Mouse (Mus musculus): Measurements from ENCODE around the gene Lipk. TPM values are rescaled to one million over a fixed set of nuclear protein-coding genes. Genes with fewer than 3 reads are reported as not detected.

Lipk gene
- polyA plus RNA-seq, 1 experiment from 2014 or later: not detected

- WGBS: 75% methylated on average over 3 of the region's 3 CpGs
- no peak overlapping the region for H3K9ac ChIP-seq (replicated peaks; ENCODE audit: low read depth, low read length)
Measured at GRCm38 (mm10) chr19:34051502-34051901, 43.4 kb downstream of the Lipk start.

GRCm38 (mm10) chr19:34063547-34063946 is 55.5 kb downstream of the Lipk start:
- no peaks in the 10 kb centered on the region for H3K27me3 ChIP-seq (replicated peaks; ENCODE audit: control insufficient read depth, insufficient read depth, low read length)
- no peaks in the 10 kb centered on the region for H3K4me1 ChIP-seq (replicated peaks; ENCODE audit: control insufficient read depth, insufficient read depth, low read length)
- H3K27ac ChIP-seq (ENCODE audit: low read length): no peak overlapping the region
- H3K9ac ChIP-seq (replicated peaks; ENCODE audit: low read depth, low read length): no peak overlapping the region
- H3K4me3 ChIP-seq (replicated peaks; ENCODE audit: low read length): no peak overlapping the region
- no peaks in the 10 kb centered on the region for H3K36me3 ChIP-seq (ENCODE audit: control insufficient read depth, insufficient read depth)
- WGBS: 76% methylated on average over 1 of the region's 1 CpGs
- no peaks in the 10 kb centered on the region for H3K9me3 ChIP-seq (ENCODE audit: control insufficient read depth, low read length)
- no peak overlapping the region for H3K4me2 ChIP-seq (ENCODE audit: low read length)
- ATAC-seq: no peak

More at GRCm38 (mm10) chr19:34051502-34051901, 43.4 kb downstream of the Lipk start:
- no peak overlapping the region for H3K4me2 ChIP-seq (ENCODE audit: low read length)
- no peak overlapping the region for H3K27ac ChIP-seq (ENCODE audit: low read length)
- no peak overlapping the region for H3K4me3 ChIP-seq (replicated peaks; ENCODE audit: low read length)
- ATAC-seq: peak; percentile 58; the same call in 1 of the 2 replicates
- H3K4me1 ChIP-seq (replicated peaks; ENCODE audit: control insufficient read depth, insufficient read depth, low read length): no peaks in the 10 kb centered on the region
- H3K36me3 ChIP-seq (ENCODE audit: control insufficient read depth, insufficient read depth): no peaks in the 10 kb centered on the region
- no peaks in the 10 kb centered on the region for H3K9me3 ChIP-seq (ENCODE audit: control insufficient read depth, low read length)
- H3K27me3 ChIP-seq (replicated peaks; ENCODE audit: control insufficient read depth, insufficient read depth, low read length): no peaks in the 10 kb centered on the region

- H3K9me3 ChIP-seq (ENCODE audit: control insufficient read depth, low read length): no peaks in the 10 kb centered on the region
- H3K9ac ChIP-seq (replicated peaks; ENCODE audit: low read depth, low read length): no peak overlapping the region
- no peak overlapping the region for H3K4me2 ChIP-seq (ENCODE audit: low read length)
- no peak overlapping the region for H3K4me3 ChIP-seq (replicated peaks; ENCODE audit: low read length)
- H3K27me3 ChIP-seq (replicated peaks; ENCODE audit: control insufficient read depth, insufficient read depth, low read length): no peaks in the 10 kb centered on the region
- 84% methylated on average over 4 of the region's 4 CpGs for WGBS
- H3K36me3 ChIP-seq (ENCODE audit: control insufficient read depth, insufficient read depth): no peaks in the 10 kb centered on the region
- H3K27ac ChIP-seq (ENCODE audit: low read length): no peak overlapping the region
- no peaks in the 10 kb centered on the region for H3K4me1 ChIP-seq (replicated peaks; ENCODE audit: control insufficient read depth, insufficient read depth, low read length)
- ATAC-seq: no peak
Measured at GRCm38 (mm10) chr19:34064059-34064458, 56.0 kb downstream of the Lipk start.

GRCm38 (mm10) chr19:34066779-34067472 is 58.8 kb downstream of the Lipk start, which contains the start of gene Lipn:
Lipn (plus strand) TSS chr19:34067358.
- Histone ChIP-seq H3K4me2 (ENCODE audit: low read length) (no peak within 1 kb of the TSS), H3K4me1 (replicated peaks; ENCODE audit: control insufficient read depth, insufficient read depth, low read length) (no peaks in the 10 kb centered on the region), H3K27ac (ENCODE audit: low read length) (no peak within 1 kb of the TSS), H3K36me3 (ENCODE audit: control insufficient read depth, insufficient read depth) (no peaks in the 10 kb centered on the region), H3K4me3 (replicated peaks; ENCODE audit: low read length) (no peak within 1 kb of the TSS), H3K9me3 (ENCODE audit: control insufficient read depth, low read length) (no peaks in the 10 kb centered on the region), H3K9ac (replicated peaks; ENCODE audit: low read depth, low read length) (no peak within 1 kb of the TSS), H3K27me3 (replicated peaks; ENCODE audit: control insufficient read depth, insufficient read depth, low read length) (no peaks in the 10 kb centered on the region)
- WGBS: 92% methylated on average over 9 of the region's 9 CpGs
- no peak for ATAC-seq

GRCm38 (mm10) chr19:34074239-34074638 is 66.1 kb downstream of the Lipk start:
- Histone ChIP-seq H3K4me3 (replicated peaks; ENCODE audit: low read length) (no peak overlapping the region), H3K27me3 (replicated peaks; ENCODE audit: control insufficient read depth, insufficient read depth, low read length) (no peaks in the 10 kb centered on the region), H3K4me1 (replicated peaks; ENCODE audit: control insufficient read depth, insufficient read depth, low read length) (no peaks in the 10 kb centered on the region), H3K9ac (replicated peaks; ENCODE audit: low read depth, low read length) (no peak overlapping the region), H3K27ac (ENCODE audit: low read length) (no peak overlapping the region), H3K4me2 (ENCODE audit: low read length) (no peak overlapping the region), H3K9me3 (ENCODE audit: control insufficient read depth, low read length) (no peaks in the 10 kb centered on the region), H3K36me3 (ENCODE audit: control insufficient read depth, insufficient read depth) (no peaks in the 10 kb centered on the region)
- no peak for ATAC-seq

GRCm38 (mm10) chr19:34078130-34078529 is 70.0 kb downstream of the Lipk start:
- 86% methylated on average over 2 of the region's 2 CpGs for WGBS
- no peaks in the 10 kb centered on the region for H3K9me3 ChIP-seq (ENCODE audit: control insufficient read depth, low read length)

GRCm38 (mm10) chr19:34089011-34089680 is 81.1 kb downstream of the Lipk start:
- Histone ChIP-seq H3K9me3 (ENCODE audit: control insufficient read depth, low read length) (no peaks in the 10 kb centered on the region), H3K4me3 (replicated peaks; ENCODE audit: low read length) (no peak overlapping the region), H3K4me2 (ENCODE audit: low read length) (no peak overlapping the region), H3K36me3 (ENCODE audit: control insufficient read depth, insufficient read depth) (no peaks in the 10 kb centered on the region), H3K9ac (replicated peaks; ENCODE audit: low read depth, low read length) (no peak overlapping the region), H3K4me1 (replicated peaks; ENCODE audit: control insufficient read depth, insufficient read depth, low read length) (no peaks in the 10 kb centered on the region), H3K27ac (ENCODE audit: low read length) (no peak overlapping the region), H3K27me3 (replicated peaks; ENCODE audit: control insufficient read depth, insufficient read depth, low read length) (no peaks in the 10 kb centered on the region)
- 77% methylated on average over 3 of the region's 3 CpGs for WGBS
- no peak for ATAC-seq

More at GRCm38 (mm10) chr19:34078130-34078529, 70.0 kb downstream of the Lipk start:
- no peaks in the 10 kb centered on the region for H3K27me3 ChIP-seq (replicated peaks; ENCODE audit: control insufficient read depth, insufficient read depth, low read length)
- H3K27ac ChIP-seq (ENCODE audit: low read length): no peak overlapping the region
- no peak overlapping the region for H3K4me3 ChIP-seq (replicated peaks; ENCODE audit: low read length)
- no peak overlapping the region for H3K4me2 ChIP-seq (ENCODE audit: low read length)
- H3K9ac ChIP-seq (replicated peaks; ENCODE audit: low read depth, low read length): no peak overlapping the region
- no peak for ATAC-seq
- no peaks in the 10 kb centered on the region for H3K36me3 ChIP-seq (ENCODE audit: control insufficient read depth, insufficient read depth)
- no peaks in the 10 kb centered on the region for H3K4me1 ChIP-seq (replicated peaks; ENCODE audit: control insufficient read depth, insufficient read depth, low read length)

- no peak overlapping the region for H3K4me2 ChIP-seq (ENCODE audit: low read length)
- 82% methylated on average over 5 of the region's 5 CpGs for WGBS
- H3K9me3 ChIP-seq (ENCODE audit: control insufficient read depth, low read length): no peaks in the 10 kb centered on the region
- ATAC-seq: no peak
- no peak overlapping the region for H3K4me3 ChIP-seq (replicated peaks; ENCODE audit: low read length)
- H3K27ac ChIP-seq (ENCODE audit: low read length): no peak overlapping the region
- no peaks in the 10 kb centered on the region for H3K4me1 ChIP-seq (replicated peaks; ENCODE audit: control insufficient read depth, insufficient read depth, low read length)
- no peak overlapping the region for H3K9ac ChIP-seq (replicated peaks; ENCODE audit: low read depth, low read length)
- no peaks in the 10 kb centered on the region for H3K36me3 ChIP-seq (ENCODE audit: control insufficient read depth, insufficient read depth)
- no peaks in the 10 kb centered on the region for H3K27me3 ChIP-seq (replicated peaks; ENCODE audit: control insufficient read depth, insufficient read depth, low read length)
Measured at GRCm38 (mm10) chr19:34095381-34095780, 87.3 kb downstream of the Lipk start.

- Histone ChIP-seq H3K4me2 (ENCODE audit: low read length) (no peak overlapping the region), H3K36me3 (ENCODE audit: control insufficient read depth, insufficient read depth) (no peaks in the 10 kb centered on the region), H3K4me1 (replicated peaks; ENCODE audit: control insufficient read depth, insufficient read depth, low read length) (no peaks in the 10 kb centered on the region), H3K9me3 (ENCODE audit: control insufficient read depth, low read length) (no peaks in the 10 kb centered on the region), H3K27me3 (replicated peaks; ENCODE audit: control insufficient read depth, insufficient read depth, low read length) (no peaks in the 10 kb centered on the region), H3K4me3 (replicated peaks; ENCODE audit: low read length) (no peak overlapping the region), H3K27ac (ENCODE audit: low read length) (no peak overlapping the region), H3K9ac (replicated peaks; ENCODE audit: low read depth, low read length) (no peak overlapping the region)
- 63% methylated on average over 1 of the region's 1 CpGs for WGBS
- no peak for ATAC-seq
Measured at GRCm38 (mm10) chr19:34096228-34096627, 88.1 kb downstream of the Lipk start.

All from forebrain, embryonic 16.5 days (tissue).